ENCODE assay signal across 8 mouse cellular contexts in genomic region chr16:18347931-18348600, GRCm38 (mm10). TPM values are rescaled to one million over a fixed set of nuclear protein-coding genes. Genes with fewer than 3 reads are reported as not detected.
DNase-seq lines count a peak whose midpoint lies in the region; ATAC-seq and TF ChIP-seq lines count a peak whose summit lies in the region.

Tango2 (minus strand) TSS chr16:18348103.
Arvcf (plus strand) TSS chr16:18348182.

- peak; percentile 63 for DNase-seq in Patski (ENCODE audit: low read depth, low spot score)
- DNase-seq in cerebellum, postnatal 36 days: peak; percentile 96 to 97
- DNase-seq in gastrocnemius, adult 18-20 months (ENCODE audit: low spot score): peak; percentile 93
- peak; percentile 90 for DNase-seq in left cerebral cortex, adult 11 months (ENCODE audit: low spot score)
- DNase-seq in lung, postnatal 36 days: peak; percentile 96
- DNase-seq in retina, postnatal 1 day: peak; percentile 97
- peak; percentile 87 to 91 for DNase-seq in urinary bladder, adult 18-20 months (ENCODE audit: low spot score in 2 of 2)

- POLR2A ChIA-PET in Patski (lab: Charles Lee): interaction anchor here (0.6 to 2.1 kb wide), 4 partner anchors 59 to 270 kb away, joined by 3 to 6 read pairs (median 3); no protein-coding TSS in a partner anchor

- H3K9ac ChIP-seq in hindbrain, embryonic 15.5 days: peak within 1 kb of the TSS; percentile 84

- in situ Hi-C loops in Patski (cut with MboI; ENCODE audit: low pct_unique_long_range_greater_than_20kb): loop anchor here (5.0 to 10.0 kb wide), 2 partner anchors 167 to 264 kb away; no protein-coding TSS in a partner anchor

- no peaks in the 10 kb centered on the region for H3K27me3 ChIP-seq in Patski
- H3K27me3 ChIP-seq in hindbrain, embryonic 15.5 days: no peaks in the 10 kb centered on the region

- H3K9me3 ChIP-seq in hindbrain, embryonic 15.5 days: no peaks in the 10 kb centered on the region

- under 1% methylated on average over 41 of the region's 44 CpGs for WGBS in hindbrain, embryonic 15.5 days

- peak within 1 kb of the TSS; percentile 85 for H3K4me3 ChIP-seq in hindbrain, embryonic 15.5 days

- CTCF ChIA-PET in Patski (lab: Charles Lee): interaction anchor here (1.2 to 4.7 kb wide), 6 partner anchors 43 to 270 kb away, joined by 3 to 33 read pairs (median 6); no protein-coding TSS in a partner anchor

- H3K4me1 ChIP-seq in hindbrain, embryonic 15.5 days (replicated peaks): peaks cover 50% of the 10 kb centered on the region

- ATAC-seq in Patski: peak; percentile 88
- ATAC-seq in hindbrain, embryonic 15.5 days (ENCODE audit: low FRiP score, low read depth): peak; percentile 91

- TF ChIP-seq CTCF in Patski (IDR thresholded peaks at IDR 0.05): no peak

- peak within 1 kb of the TSS; percentile 66 for H3K27ac ChIP-seq in hindbrain, embryonic 15.5 days (replicated peaks)

- peak within 1 kb of the TSS; percentile 77 for H3K4me2 ChIP-seq in hindbrain, embryonic 15.5 days

- H3K36me3 ChIP-seq in hindbrain, embryonic 15.5 days: no peaks in the 10 kb centered on the region

RNA-seq across cellular contexts. Expression of gene Tango2, which starts in this region (rescaled TPM):
- 23.7 TPM for polyA plus RNA-seq in Patski (2021)
- 10 to 100 TPM; 42.5 to 54.5 TPM for total RNA-seq in gastrocnemius, adult 18-20 months (2021)
- polyA plus RNA-seq in hindbrain, embryonic 15.5 days (2015; fragmentation: Nextera tagmentation; extraction: Ambion mirVana): 92.5 and 94.0 TPM in 2 replicates

RNA-seq across cellular contexts. Expression of gene Arvcf, which starts in this region (rescaled TPM):
- 25.6 TPM for polyA plus RNA-seq in Patski (2021)
- 1 to 10 TPM; 7.7 to 8.4 TPM for total RNA-seq in gastrocnemius, adult 18-20 months (2021)
- polyA plus RNA-seq in hindbrain, embryonic 15.5 days (2015; fragmentation: Nextera tagmentation; extraction: Ambion mirVana): 78.7 and 81.3 TPM in 2 replicates

Comparison
In these comparisons a context has a peak if more than half of its experiments do, and no peak if none do; other contexts are left out.
1. Peak in every context shown above with its lines: DNase-seq, ATAC-seq, H3K4me3 ChIP-seq and H3K27ac ChIP-seq.